Mouse (Mus musculus): ENCODE measurements around the gene Suclg2. TPM values are rescaled to one million over a fixed set of nuclear protein-coding genes. Genes with fewer than 3 reads are reported as not detected.

Gene Suclg2
- polyA plus RNA-seq, 1 experiment from 2014 or later = 105 TPM

DNA sequence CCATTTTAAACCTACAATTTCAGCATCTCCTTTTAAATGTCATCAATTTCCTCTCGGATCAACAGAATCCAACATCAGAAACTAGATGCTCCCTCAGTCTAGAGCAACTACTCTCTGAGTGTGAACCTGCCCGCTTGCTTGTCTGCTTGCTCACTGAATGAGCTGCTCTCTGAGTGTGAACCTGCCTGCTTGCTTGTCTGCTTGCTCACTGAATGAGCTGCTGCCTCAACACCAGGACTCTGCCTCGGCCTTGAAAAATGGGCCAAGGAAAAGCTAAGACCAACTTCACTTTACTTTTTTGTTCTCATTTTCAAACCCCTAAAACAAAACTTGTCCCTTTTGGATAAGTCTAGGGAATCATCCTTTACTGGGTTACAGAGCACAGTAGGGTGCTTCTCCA lies 64.9 kb downstream of the Suclg2 start:
- Histone ChIP-seq H3K9ac (ENCODE audit: low read length) (no peak overlapping the region), H3K4me3 (ENCODE audit: low read length) (no peak overlapping the region), H3K27me3 (ENCODE audit: control insufficient read depth, insufficient read depth, low read length) (no peaks in the 10 kb centered on the region), H3K27ac (ENCODE audit: low read length) (no peak overlapping the region), H3K9me3 (replicated peaks; ENCODE audit: control insufficient read depth, low read length) (no peaks in the 10 kb centered on the region), H3K4me2 (ENCODE audit: low read depth, low read length) (no peak overlapping the region), H3K36me3 (ENCODE audit: control insufficient read depth, insufficient read depth) (peaks cover 18% of the 10 kb centered on the region), H3K4me1 (ENCODE audit: control insufficient read depth, insufficient read depth, low read length) (peaks cover 6% of the 10 kb centered on the region)
- ATAC-seq (replicated peaks; ENCODE audit: extremely low read depth, insufficient read depth, low FRiP score) = no peak
- 74% methylated on average over 3 of the region's 3 CpGs for WGBS

DNA sequence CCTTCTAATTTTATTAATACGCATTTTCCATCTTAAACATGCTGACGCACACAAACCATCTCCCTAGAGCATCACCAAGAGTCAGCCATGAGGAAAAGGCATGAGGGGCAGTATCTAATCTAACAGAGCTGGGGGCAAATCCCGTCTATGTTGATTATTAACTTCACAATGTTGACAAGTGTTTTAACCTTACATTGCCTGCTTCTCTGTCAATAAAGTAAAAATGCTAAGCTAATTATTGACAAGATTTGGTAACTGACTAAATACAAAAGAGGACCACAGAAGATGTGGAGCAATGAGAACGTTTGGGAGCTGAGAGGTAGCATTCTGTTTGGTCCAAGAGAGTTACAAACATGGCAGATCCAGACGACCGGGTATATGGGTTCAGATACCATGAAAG lies 65.8 kb downstream of the Suclg2 start:
- no peaks in the 10 kb centered on the region for H3K9me3 ChIP-seq (replicated peaks; ENCODE audit: control insufficient read depth, low read length)
- peaks cover 6% of the 10 kb centered on the region for H3K4me1 ChIP-seq (ENCODE audit: control insufficient read depth, insufficient read depth, low read length)
- no peak overlapping the region for H3K9ac ChIP-seq (ENCODE audit: low read length)
- no peak overlapping the region for H3K27ac ChIP-seq (ENCODE audit: low read length)
- H3K4me2 ChIP-seq (ENCODE audit: low read depth, low read length) = no peak overlapping the region
- peaks cover 17% of the 10 kb centered on the region for H3K36me3 ChIP-seq (ENCODE audit: control insufficient read depth, insufficient read depth)
- H3K27me3 ChIP-seq (ENCODE audit: control insufficient read depth, insufficient read depth, low read length) = no peaks in the 10 kb centered on the region
- WGBS = 83% methylated on average over 6 of the region's 6 CpGs
- no peak overlapping the region for H3K4me3 ChIP-seq (ENCODE audit: low read length)
- ATAC-seq (replicated peaks; ENCODE audit: extremely low read depth, insufficient read depth, low FRiP score) = no peak

DNA sequence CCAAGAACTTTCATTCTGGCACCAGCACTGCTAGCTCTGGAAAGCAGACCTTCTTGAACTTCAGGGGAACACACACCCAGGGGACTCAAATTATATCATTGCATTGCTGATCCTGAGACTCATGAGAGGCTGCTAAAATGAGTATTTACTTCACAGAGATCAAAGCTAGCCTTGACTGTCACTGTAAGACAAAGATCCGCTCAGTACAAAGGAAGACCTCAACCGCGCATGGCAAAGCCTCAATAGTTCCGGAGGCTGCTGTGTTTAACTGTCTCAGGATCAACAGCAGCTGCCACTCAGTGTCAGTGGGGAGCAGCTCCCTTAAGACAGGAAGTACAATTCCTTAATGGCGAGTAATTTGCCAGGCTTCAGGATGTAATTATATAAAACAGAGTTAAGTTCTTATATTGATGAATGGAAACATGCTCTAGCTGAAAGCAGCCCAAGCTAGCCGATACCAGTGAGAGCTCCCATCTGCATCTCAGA lies 67.2 kb downstream of the Suclg2 start:
- Histone ChIP-seq H3K9me3 (replicated peaks; ENCODE audit: control insufficient read depth, low read length) (no peaks in the 10 kb centered on the region), H3K4me2 (ENCODE audit: low read depth, low read length) (no peak overlapping the region), H3K4me3 (ENCODE audit: low read length) (no peak overlapping the region), H3K9ac (ENCODE audit: low read length) (no peak overlapping the region), H3K36me3 (ENCODE audit: control insufficient read depth, insufficient read depth) (peaks cover 15% of the 10 kb centered on the region), H3K27ac (ENCODE audit: low read length) (no peak overlapping the region), H3K4me1 (ENCODE audit: control insufficient read depth, insufficient read depth, low read length) (peaks cover 6% of the 10 kb centered on the region), H3K27me3 (ENCODE audit: control insufficient read depth, insufficient read depth, low read length) (no peaks in the 10 kb centered on the region)
- WGBS = 71% methylated on average over 6 of the region's 6 CpGs
- no peak for ATAC-seq (replicated peaks; ENCODE audit: extremely low read depth, insufficient read depth, low FRiP score)

DNA sequence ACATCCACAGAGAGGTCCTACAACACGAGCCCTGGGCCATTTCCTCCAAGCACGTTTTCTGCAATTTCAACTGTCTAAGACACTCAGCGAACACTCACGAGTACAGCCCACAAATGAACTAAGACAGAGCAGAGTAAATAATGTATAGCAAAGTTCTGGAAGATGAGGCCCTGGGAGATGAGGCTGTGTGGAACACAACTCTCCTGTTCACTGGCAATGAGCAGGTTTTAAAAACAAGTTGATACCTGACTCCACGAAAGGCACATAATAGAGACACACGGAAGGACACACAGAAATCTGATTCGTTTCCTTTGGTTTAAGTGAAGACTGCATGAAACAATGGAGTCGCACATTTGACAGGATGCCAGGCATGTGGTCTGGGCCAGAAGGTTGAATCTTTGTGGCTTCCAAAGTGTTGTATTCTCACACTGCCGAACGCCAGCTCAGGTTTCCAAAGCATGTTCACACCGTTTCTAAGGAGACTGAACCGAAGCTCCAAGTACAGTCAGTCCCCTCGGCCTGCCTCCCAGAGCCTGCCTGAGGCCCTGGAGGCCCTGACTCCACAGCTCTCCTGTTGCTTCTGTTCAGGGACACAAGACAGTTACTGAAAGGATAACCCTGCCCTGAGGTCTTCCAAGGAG lies 68.4 kb downstream of the Suclg2 start:
- H3K4me2 ChIP-seq (ENCODE audit: low read depth, low read length) = no peak overlapping the region
- peaks cover 6% of the 10 kb centered on the region for H3K4me1 ChIP-seq (ENCODE audit: control insufficient read depth, insufficient read depth, low read length)
- WGBS = 54% methylated on average over 13 of the region's 13 CpGs
- no peaks in the 10 kb centered on the region for H3K27me3 ChIP-seq (ENCODE audit: control insufficient read depth, insufficient read depth, low read length)
- H3K4me3 ChIP-seq (ENCODE audit: low read length) = no peak overlapping the region
- no peak for ATAC-seq (replicated peaks; ENCODE audit: extremely low read depth, insufficient read depth, low FRiP score)
- no peaks in the 10 kb centered on the region for H3K9me3 ChIP-seq (replicated peaks; ENCODE audit: control insufficient read depth, low read length)
- H3K27ac ChIP-seq (ENCODE audit: low read length) = no peak overlapping the region
- H3K36me3 ChIP-seq (ENCODE audit: control insufficient read depth, insufficient read depth) = peaks cover 14% of the 10 kb centered on the region
- no peak overlapping the region for H3K9ac ChIP-seq (ENCODE audit: low read length)

DNA sequence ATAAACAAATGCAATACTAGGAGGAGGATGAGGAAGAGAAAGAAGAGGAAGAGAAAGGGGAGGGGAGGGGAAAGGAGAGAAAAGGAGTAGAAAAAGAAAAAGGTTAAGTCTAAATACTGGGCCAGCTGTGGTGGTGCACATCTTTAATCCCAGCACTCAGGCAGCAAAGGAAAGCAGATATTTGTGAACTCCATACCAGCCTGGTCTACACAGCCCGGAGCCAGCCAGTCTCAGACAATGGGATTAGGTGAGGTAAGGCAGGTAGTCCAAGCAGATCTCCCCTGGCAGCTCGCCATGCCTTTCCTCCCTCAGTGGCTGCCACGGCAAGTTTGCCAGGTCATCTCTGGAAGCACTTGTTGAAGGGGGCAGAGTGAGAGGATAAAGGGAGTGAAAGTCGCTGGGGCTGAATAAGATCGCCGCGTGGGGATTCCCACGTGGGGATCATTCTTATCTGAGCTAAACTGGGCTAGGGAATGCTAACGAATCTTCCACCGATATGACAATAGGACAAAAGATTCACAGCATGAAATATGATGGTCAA lies 69.4 kb downstream of the Suclg2 start:
- no peak overlapping the region for H3K9ac ChIP-seq (ENCODE audit: low read length)
- peaks cover 7% of the 10 kb centered on the region for H3K36me3 ChIP-seq (ENCODE audit: control insufficient read depth, insufficient read depth)
- no peak overlapping the region for H3K4me3 ChIP-seq (ENCODE audit: low read length)
- peaks cover 6% of the 10 kb centered on the region for H3K4me1 ChIP-seq (ENCODE audit: control insufficient read depth, insufficient read depth, low read length)
- H3K27me3 ChIP-seq (ENCODE audit: control insufficient read depth, insufficient read depth, low read length) = no peaks in the 10 kb centered on the region
- no peaks in the 10 kb centered on the region for H3K9me3 ChIP-seq (replicated peaks; ENCODE audit: control insufficient read depth, low read length)
- no peak for ATAC-seq (replicated peaks; ENCODE audit: extremely low read depth, insufficient read depth, low FRiP score)
- H3K27ac ChIP-seq (ENCODE audit: low read length) = no peak overlapping the region
- WGBS = 47% methylated on average over 10 of the region's 10 CpGs
- H3K4me2 ChIP-seq (ENCODE audit: low read depth, low read length) = no peak overlapping the region

DNA sequence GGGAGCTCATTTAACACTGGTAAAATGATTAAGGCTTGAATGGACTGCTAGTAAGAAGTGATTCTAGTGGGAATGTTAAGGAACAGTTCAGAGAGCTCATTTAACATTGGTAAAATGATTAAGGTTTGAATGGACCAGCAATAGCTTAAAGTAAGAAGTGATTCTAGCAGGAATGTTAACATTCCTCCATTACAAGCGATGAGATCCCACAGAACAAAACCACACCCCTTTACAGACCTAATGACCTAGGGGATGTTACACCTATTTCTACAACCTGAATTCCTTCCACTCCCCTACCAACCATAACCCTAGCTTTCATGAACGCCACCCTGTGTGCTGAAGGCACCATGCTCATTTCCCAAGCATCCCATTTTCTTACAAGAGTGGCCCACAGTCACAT lies 81.2 kb downstream of the Suclg2 start:
- H3K4me2 ChIP-seq (ENCODE audit: low read depth, low read length) = no peak overlapping the region
- no peak overlapping the region for H3K4me3 ChIP-seq (ENCODE audit: low read length)
- H3K9me3 ChIP-seq (replicated peaks; ENCODE audit: control insufficient read depth, low read length) = no peaks in the 10 kb centered on the region
- ATAC-seq (replicated peaks; ENCODE audit: extremely low read depth, insufficient read depth, low FRiP score) = no peak
- no peak overlapping the region for H3K9ac ChIP-seq (ENCODE audit: low read length)
- no peaks in the 10 kb centered on the region for H3K36me3 ChIP-seq (ENCODE audit: control insufficient read depth, insufficient read depth)
- H3K4me1 ChIP-seq (ENCODE audit: control insufficient read depth, insufficient read depth, low read length) = no peaks in the 10 kb centered on the region
- no peaks in the 10 kb centered on the region for H3K27me3 ChIP-seq (ENCODE audit: control insufficient read depth, insufficient read depth, low read length)
- H3K27ac ChIP-seq (ENCODE audit: low read length) = no peak overlapping the region
- WGBS = 95% methylated on average over 2 of the region's 2 CpGs

DNA sequence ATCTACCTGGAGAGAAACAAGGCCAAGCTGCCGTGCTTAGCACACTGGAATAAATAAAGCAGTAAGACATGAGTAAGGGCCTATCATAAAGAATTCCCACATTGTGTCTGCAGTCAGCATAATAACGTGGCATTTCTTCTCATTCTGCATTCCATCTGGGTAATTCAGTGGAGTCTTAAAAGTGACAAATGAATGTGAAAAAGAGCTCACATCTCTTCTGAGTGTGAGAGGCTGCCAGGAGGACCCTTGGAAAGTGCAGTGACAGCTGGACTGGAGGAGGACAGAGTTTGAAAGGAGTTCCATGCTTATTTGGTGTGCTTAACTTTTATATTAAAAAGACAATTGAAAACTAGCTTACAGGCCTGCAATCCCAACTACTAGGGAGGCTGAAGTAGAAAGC lies 83.2 kb downstream of the Suclg2 start:
- no peaks in the 10 kb centered on the region for H3K27me3 ChIP-seq (ENCODE audit: control insufficient read depth, insufficient read depth, low read length)
- no peaks in the 10 kb centered on the region for H3K9me3 ChIP-seq (replicated peaks; ENCODE audit: control insufficient read depth, low read length)
- H3K4me2 ChIP-seq (ENCODE audit: low read depth, low read length) = no peak overlapping the region
- H3K27ac ChIP-seq (ENCODE audit: low read length) = no peak overlapping the region
- H3K4me3 ChIP-seq (ENCODE audit: low read length) = no peak overlapping the region
- ATAC-seq (replicated peaks; ENCODE audit: extremely low read depth, insufficient read depth, low FRiP score) = no peak
- no peaks in the 10 kb centered on the region for H3K36me3 ChIP-seq (ENCODE audit: control insufficient read depth, insufficient read depth)
- no peaks in the 10 kb centered on the region for H3K4me1 ChIP-seq (ENCODE audit: control insufficient read depth, insufficient read depth, low read length)
- H3K9ac ChIP-seq (ENCODE audit: low read length) = no peak overlapping the region
- 58% methylated on average over 2 of the region's 2 CpGs for WGBS

DNA sequence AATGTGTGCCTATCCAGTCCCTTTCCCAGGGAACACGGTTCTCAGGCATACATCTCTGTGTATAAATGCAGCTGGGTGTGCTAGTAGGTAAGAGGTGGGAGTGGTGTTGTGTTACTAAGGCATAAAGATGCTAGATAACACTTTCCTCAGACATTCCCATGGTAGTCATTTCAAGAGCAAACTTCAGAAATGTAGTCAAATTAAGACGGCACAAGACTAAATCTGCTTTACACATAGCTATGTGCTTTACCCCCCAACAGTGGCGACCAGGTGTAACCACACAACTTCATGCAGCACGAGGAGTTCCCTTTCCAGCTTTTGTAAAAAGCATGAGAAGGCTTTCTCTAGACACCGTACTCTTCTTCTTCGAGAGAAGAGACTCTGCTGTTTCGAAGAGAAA lies 89.5 kb downstream of the Suclg2 start:
- Histone ChIP-seq H3K27ac (ENCODE audit: low read length) (no peak overlapping the region), H3K4me3 (ENCODE audit: low read length) (no peak overlapping the region), H3K36me3 (ENCODE audit: control insufficient read depth, insufficient read depth) (no peaks in the 10 kb centered on the region), H3K9me3 (replicated peaks; ENCODE audit: control insufficient read depth, low read length) (no peaks in the 10 kb centered on the region), H3K4me1 (ENCODE audit: control insufficient read depth, insufficient read depth, low read length) (no peaks in the 10 kb centered on the region), H3K9ac (ENCODE audit: low read length) (no peak overlapping the region), H3K27me3 (ENCODE audit: control insufficient read depth, insufficient read depth, low read length) (no peaks in the 10 kb centered on the region), H3K4me2 (ENCODE audit: low read depth, low read length) (no peak overlapping the region)
- no peak for ATAC-seq (replicated peaks; ENCODE audit: extremely low read depth, insufficient read depth, low FRiP score)
- WGBS = 88% methylated on average over 7 of the region's 7 CpGs

DNA sequence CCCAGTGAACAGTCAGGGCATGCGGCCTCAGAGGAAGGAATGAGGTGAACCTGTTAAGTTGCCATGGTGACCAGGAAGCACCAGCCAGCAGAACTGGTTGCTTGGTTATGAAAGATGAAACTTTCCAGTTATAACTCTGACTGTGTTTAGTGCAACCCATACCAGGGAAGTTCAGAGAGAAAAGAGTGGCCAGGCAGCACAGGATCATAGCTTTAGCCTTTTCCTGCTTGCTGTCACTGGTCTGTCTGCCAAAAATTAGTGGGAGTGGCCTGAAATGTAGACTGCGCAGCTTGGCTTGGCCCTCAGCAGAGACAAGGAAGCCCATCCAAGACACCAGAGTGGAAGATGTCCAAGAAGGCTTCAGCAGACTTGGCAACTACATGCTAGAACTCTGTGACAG lies 96.8 kb downstream of the Suclg2 start:
- Histone ChIP-seq H3K4me2 (ENCODE audit: low read depth, low read length) (no peak overlapping the region), H3K9ac (ENCODE audit: low read length) (no peak overlapping the region), H3K27ac (ENCODE audit: low read length) (no peak overlapping the region), H3K36me3 (ENCODE audit: control insufficient read depth, insufficient read depth) (no peaks in the 10 kb centered on the region), H3K4me3 (ENCODE audit: low read length) (no peak overlapping the region), H3K9me3 (replicated peaks; ENCODE audit: control insufficient read depth, low read length) (no peaks in the 10 kb centered on the region), H3K4me1 (ENCODE audit: control insufficient read depth, insufficient read depth, low read length) (no peaks in the 10 kb centered on the region), H3K27me3 (ENCODE audit: control insufficient read depth, insufficient read depth, low read length) (no peaks in the 10 kb centered on the region)
- WGBS = 65% methylated on average over 2 of the region's 2 CpGs
- ATAC-seq (replicated peaks; ENCODE audit: extremely low read depth, insufficient read depth, low FRiP score) = no peak; the same call in 1 of the 2 replicates
